Mouse (Mus musculus) lung, postnatal 14 days (tissue): Measurements from ENCODE around the gene Prlr.
A peak's percentile ranks its signal among the peaks of the same experiment; 100 is the strongest.

Source experiments
- DNase-seq: peaks from one replicate; pipeline ENCODE4 v3.0.0; 2021

The Prlr gene

DNA sequence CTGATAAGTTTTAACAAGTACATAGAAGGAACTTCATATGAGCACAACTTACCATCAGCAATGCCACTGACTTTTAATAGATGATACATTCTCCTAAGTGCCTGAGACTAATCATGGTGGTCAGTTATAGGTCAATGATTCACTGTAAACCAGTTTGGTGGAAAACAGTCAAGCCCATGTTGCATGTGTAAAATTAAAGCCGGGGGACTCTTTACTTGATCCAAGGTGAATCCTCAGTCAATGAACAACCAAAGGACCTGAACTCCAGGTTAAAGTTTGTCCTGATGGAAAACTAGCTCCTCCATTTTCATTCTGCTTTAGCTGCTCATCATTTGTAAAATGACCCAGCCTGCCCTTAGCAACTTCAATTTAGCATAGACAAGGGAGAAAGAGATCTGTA lies 155.5 kb downstream of the Prlr start:
- no peak for DNase-seq

DNA sequence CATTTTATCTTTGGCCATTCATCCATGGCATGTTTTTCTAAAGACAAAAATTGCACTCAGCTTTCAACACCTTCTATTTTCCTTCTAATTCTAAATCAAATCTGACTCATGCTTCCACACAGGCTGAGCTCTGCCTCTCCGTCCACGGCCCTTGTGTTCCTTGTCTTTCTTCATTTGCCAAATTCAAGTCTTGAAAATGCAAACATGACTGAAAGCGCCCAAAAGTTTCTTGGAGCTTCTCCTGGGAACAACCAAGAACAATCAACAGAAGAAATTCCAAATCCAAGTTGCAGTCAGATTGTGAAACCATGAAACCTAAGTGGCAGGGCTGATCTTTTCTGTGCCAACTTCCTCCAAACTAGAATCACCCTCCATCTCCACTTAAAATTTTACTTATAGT lies 161.6 kb downstream of the Prlr start:
- peak; percentile 4 for DNase-seq

DNA sequence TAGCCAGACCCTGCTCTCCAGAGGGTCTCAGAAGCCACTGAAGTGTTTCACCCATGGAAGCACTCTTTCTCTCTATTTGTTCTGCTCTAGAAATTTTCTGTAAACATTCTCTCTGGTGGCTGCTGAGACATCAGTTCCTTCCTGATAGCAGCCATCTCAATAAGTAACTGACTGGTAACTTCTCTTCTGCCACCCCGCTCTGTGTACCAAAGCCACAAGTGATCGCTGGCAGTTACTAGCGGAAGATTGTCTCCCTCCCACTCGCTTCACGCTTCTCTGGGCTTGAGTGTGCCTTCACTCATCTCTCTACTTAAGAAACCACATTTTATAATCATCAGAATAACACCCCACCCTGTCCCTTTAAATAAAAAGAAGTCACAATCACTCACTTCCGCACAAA lies 170.0 kb downstream of the Prlr start:
- DNase-seq: no peak

DNA sequence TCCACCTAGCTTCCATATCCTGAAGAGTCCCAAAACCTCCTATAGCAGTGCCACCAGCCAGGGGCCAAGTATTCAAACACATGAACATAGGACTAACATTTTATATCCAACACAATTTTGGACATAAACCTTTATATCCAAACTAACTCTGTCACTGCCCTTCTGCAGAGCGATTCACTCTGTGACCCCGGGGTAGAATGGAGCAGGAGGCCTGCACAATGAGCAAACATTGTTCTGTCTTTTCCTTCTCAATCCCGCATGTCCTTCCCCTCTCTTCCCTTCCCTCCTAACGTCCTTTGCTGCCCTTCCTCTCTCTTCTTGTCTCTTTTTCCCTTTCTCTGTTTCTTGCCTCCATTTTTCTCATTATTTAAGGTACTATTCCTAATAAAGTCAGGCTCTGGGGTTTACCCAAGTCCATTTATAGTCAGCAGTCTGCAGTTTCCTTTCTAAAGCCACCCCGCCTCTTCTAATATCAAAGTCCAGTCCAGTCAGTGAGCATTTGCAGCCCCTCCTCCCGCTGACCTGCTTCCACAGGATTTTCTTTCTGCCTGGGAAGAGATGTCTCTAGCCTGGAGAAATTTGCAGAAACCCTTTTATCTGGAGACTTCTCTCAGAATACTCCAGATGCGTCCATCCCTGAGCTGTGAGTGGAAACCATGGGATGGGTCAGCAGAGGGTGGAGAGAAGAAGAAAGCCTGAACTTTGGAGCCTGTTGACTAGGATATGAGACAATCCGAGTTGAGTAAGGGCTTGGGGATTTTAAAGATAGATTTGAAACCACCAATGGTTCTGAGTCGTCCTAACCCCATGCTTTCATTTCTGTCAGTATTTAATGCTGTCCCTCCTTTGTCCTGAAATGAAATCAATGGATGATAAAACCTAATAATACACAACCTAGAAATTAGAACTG lies 181.3 kb downstream of the Prlr start, which contains the start of gene Agxt2:
Gene Agxt2, plus strand, starts transcription at position 494 of the 910 bp plus-strand sequence.
- DNase-seq: no peak

DNA sequence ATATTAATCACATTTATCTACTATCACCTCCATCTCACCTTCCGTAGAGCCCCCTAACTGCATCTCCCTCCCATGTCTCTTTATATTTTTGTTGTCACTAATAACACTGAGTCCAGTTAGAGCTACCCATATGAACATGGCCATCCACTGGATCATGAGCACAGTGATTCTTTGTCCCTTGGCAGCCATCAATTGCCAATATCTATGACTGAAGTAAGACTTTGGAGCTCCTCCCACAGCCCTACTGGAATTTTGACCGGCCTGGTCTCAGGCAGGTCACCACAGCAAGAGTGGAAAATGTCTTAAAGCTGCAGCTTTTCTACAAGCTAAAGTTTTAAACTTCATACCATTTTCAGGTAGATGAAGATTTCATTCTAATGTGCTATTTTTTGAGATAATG lies 189.3 kb downstream of the Prlr start:
- DNase-seq: no peak

DNA sequence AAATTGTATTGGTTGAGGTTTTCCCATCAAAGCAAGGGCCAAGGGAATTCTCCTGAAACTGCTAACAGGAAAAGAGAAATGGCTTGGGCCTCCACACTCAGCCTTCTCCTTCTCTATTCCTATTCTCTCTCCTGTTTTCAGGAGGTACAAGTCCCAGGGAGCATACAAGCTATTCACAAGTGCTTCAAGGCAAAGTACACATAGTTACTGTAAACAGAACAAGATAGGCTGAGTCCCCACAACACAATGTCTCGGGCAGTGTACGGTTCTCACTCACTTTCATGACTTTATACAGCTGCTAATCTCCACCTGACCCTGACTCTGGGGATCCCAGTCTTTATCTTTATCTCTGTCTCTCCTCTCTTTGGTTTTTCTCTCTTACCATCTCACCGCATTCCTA lies 198.4 kb downstream of the Prlr start:
- DNase-seq: no peak

DNA sequence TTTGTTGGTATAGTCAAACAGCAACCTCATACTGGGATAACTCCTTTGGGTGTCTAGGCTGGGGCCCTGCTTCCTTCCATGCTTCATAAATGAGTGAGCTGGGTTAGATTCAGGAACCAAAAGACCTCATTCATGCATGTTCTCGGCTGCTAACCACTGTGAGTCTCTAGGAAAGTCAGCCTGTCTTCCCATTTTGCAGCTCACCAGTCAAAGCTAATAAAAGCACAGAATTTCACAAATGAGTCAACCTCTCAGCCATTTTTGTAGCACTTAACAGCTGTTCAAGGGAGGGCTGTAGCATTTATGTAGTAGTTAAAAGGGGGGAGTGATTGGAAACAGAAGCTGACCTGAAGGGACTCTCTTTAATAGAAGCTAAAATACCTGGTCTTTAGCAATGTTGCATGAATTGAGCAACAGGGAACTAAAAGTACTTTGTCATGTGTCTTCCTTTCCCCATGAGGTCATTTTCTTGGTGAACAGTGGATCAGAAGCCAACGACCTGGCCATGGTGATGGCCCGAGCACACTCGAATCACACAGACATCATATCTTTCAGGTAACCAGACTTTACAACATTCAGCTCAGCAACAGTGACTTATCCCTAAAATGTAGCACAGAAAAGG lies 201.4 kb downstream of the Prlr start:
- no peak for DNase-seq

DNA sequence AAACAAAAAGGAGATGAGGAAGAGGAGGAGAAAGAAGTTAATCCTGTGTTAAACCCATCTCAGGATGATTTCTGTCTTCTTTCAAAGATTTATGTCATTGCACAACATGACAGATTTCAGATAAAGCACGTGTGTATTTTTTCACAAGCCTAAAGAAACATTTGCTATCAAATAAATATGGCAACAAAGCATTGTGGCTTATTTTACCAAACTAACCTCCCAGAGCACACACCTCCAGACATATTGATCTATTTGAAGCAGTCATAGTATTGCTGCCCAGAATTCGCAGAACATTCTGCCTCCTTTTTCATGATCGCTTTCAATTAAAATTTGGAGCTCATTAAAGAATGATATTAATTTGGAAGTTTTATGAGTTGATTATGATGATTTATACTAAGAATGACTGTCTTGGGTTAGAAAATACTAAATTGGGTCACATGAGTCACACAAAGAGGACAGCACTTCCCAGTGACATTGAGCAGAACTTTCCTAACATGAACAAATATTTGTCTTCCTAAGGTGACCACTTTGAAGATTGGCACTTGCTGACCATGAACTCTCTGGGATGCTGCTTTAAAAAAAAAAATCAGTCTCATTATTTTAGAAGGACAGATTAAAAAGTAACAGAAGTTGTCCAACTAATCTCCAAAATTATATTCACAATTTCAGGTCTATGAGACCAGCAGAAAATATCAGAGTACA lies 202.9 kb downstream of the Prlr start:
- DNase-seq: no peak

DNA sequence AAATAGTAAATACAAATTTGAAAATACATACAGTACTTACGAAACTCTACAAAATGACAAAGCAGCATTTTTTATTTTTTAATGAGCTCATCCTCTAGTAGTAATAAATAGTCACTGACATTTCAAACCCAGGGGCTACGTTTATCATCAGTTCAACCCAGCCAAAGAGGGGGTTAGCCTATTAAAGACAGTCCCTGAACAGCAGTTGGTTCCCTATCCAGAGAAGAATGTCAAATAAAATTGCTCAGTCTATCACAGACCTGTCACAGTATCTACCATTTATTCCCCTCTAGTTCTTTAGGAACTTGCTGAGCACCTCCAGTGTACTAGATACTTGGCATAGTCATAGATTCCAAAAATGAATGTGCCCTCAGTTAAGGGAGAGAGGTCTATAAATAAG lies 210.2 kb downstream of the Prlr start:
- no peak for DNase-seq
